Mouse (Mus musculus): ENCODE measurements at regions not wholly inside any gene's neighbourhood (a gene's known extent, or its start where the extent isn't known, plus 50 kb on each side); places are given as distances from the start of the nearest gene placed in this dataset.

DNA sequence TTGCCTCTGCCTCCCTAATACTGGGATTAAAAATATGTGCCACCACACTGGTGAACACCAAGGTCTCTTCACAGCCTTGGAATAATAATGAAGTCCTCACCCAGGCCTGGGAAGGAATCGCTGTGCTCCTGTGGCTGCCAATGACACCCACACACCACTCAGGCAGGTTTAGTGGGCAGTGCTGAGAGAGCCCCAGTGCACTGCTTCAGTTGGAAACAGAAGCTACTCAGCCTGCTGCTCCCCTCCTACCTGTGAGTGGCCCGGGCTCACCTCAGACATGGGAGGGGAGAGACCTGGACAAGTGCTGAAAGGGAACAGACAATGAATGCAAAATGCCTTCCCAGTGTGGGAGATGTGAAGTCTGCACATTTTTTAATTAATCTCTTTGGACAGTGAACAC lies 188.8 kb upstream of the Ppp2r2d start:
- ATAC-seq (ENCODE audit: low FRiP score) (no peak), DNase-seq (ENCODE audit: low spot score) (no peak)
- Histone ChIP-seq H3K9ac (replicated peaks; ENCODE audit: low read length, poor library complexity, severe bottlenecking) (no peak overlapping the region), H3K4me1 (ENCODE audit: insufficient read depth, low read length) (no peaks in the 10 kb centered on the region), H3K36me3 (ENCODE audit: insufficient read depth, low read length) (no peaks in the 10 kb centered on the region), H3K4me2 (ENCODE audit: low read depth, low read length, poor library complexity, severe bottlenecking) (no peak overlapping the region), H3K4me3 (ENCODE audit: low read depth, low read length) (no peak overlapping the region), H3K9me3 (ENCODE audit: low read length) (no peaks in the 10 kb centered on the region), H3K27ac (ENCODE audit: low read depth, low read length) (no peak overlapping the region), H3K27me3 (ENCODE audit: insufficient read depth, low read length) (no peaks in the 10 kb centered on the region)
- no peak for TF ChIP-seq CTCF (IDR thresholded peaks at IDR 0.05)
- 79% methylated on average over 2 of the region's 2 CpGs for WGBS

DNA sequence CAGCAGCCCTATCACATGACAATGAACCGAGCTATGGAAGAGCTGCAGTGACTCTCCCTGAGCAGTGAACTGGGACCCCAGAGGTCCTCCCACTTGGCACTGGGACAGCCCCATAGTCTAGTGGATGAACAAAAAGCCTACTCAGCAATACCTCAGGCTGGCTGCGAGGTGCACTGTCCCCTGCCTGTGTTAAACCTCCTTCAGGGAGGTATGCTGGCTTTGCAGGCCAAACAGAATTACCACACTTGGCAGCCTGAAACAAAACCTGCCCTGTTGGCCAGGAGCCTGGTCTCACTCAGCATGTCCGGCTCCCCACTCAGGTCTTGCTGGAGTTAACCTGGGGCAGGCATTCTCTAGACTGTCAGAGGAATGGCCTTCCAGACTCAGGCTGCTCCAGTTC lies 189.9 kb upstream of the Ppp2r2d start:
- no peak overlapping the region for H3K9ac ChIP-seq (replicated peaks; ENCODE audit: low read length, poor library complexity, severe bottlenecking)
- H3K4me1 ChIP-seq (ENCODE audit: insufficient read depth, low read length): no peaks in the 10 kb centered on the region
- DNase-seq (ENCODE audit: low spot score) (no peak), ATAC-seq (ENCODE audit: low FRiP score) (no peak)
- WGBS: 69% methylated on average over 3 of the region's 3 CpGs
- no peaks in the 10 kb centered on the region for H3K27me3 ChIP-seq (ENCODE audit: insufficient read depth, low read length)
- H3K4me3 ChIP-seq (ENCODE audit: low read depth, low read length): no peak overlapping the region
- no peaks in the 10 kb centered on the region for H3K9me3 ChIP-seq (ENCODE audit: low read length)
- no peak overlapping the region for H3K27ac ChIP-seq (ENCODE audit: low read depth, low read length)
- no peak overlapping the region for H3K4me2 ChIP-seq (ENCODE audit: low read depth, low read length, poor library complexity, severe bottlenecking)
- no peaks in the 10 kb centered on the region for H3K36me3 ChIP-seq (ENCODE audit: insufficient read depth, low read length)
- TF ChIP-seq CTCF (IDR thresholded peaks at IDR 0.05): no peak

DNA sequence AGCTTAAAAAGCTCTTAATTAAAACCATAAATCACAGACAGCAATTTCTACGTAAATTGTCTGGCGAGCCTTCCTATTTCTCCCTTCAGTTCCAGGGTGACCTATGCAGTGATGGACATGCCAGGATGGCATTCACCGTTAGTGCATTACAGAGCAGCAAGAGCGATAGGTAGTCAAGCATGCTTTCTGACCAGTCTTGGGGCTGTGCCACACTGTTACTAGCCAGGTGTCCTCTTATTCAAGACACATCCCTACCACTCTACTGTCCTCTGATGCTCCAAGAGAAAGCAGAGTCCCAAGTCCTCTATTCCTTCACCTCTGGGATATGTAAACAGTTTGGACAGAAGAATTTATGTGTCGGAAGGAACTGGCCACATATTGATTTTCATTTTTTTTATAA lies 194.9 kb upstream of the Ppp2r2d start:
- Histone ChIP-seq H3K4me1 (ENCODE audit: insufficient read depth, low read length) (no peaks in the 10 kb centered on the region), H3K27ac (ENCODE audit: low read depth, low read length) (no peak overlapping the region), H3K4me3 (ENCODE audit: low read depth, low read length) (no peak overlapping the region), H3K27me3 (ENCODE audit: insufficient read depth, low read length) (no peaks in the 10 kb centered on the region), H3K36me3 (ENCODE audit: insufficient read depth, low read length) (no peaks in the 10 kb centered on the region), H3K9ac (replicated peaks; ENCODE audit: low read length, poor library complexity, severe bottlenecking) (no peak overlapping the region), H3K9me3 (ENCODE audit: low read length) (no peaks in the 10 kb centered on the region), H3K4me2 (ENCODE audit: low read depth, low read length, poor library complexity, severe bottlenecking) (no peak overlapping the region)
- DNase-seq (ENCODE audit: low spot score) (no peak), ATAC-seq (ENCODE audit: low FRiP score) (no peak)
- WGBS: 87% methylated on average over 5 of the region's 5 CpGs
- no peak for TF ChIP-seq CTCF (IDR thresholded peaks at IDR 0.05)

DNA sequence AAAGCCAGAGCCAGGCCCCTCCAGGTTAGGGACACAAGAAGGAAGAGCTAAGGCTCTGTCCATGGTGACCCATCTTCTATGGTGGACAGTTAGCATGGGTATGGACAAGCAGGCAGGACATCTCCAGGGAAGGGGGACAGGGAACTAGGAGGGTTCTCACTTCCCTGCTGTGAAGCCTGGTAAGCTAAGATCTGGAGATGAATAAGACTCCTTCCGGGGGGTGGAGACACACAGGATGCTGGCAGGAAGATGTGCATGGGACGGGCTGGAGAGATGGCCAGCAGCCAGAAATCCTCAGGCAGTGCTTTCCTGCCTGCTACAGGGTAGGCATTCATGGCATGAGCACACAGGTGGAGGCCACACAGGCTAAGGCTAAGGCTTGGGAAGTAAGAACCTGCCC lies 198.2 kb upstream of the Ppp2r2d start:
- no peaks in the 10 kb centered on the region for H3K27me3 ChIP-seq (ENCODE audit: insufficient read depth, low read length)
- no peaks in the 10 kb centered on the region for H3K9me3 ChIP-seq (ENCODE audit: low read length)
- no peaks in the 10 kb centered on the region for H3K36me3 ChIP-seq (ENCODE audit: insufficient read depth, low read length)
- ATAC-seq (ENCODE audit: low FRiP score): no peak
- no peaks in the 10 kb centered on the region for H3K4me1 ChIP-seq (ENCODE audit: insufficient read depth, low read length)
- no peak overlapping the region for H3K4me3 ChIP-seq (ENCODE audit: low read depth, low read length)
- DNase-seq (ENCODE audit: low spot score): no peak
- H3K9ac ChIP-seq (replicated peaks; ENCODE audit: low read length, poor library complexity, severe bottlenecking): no peak overlapping the region
- no peak overlapping the region for H3K27ac ChIP-seq (ENCODE audit: low read depth, low read length)
- no peak overlapping the region for H3K4me2 ChIP-seq (ENCODE audit: low read depth, low read length, poor library complexity, severe bottlenecking)
- 71% methylated on average over 2 of the region's 2 CpGs for WGBS
- no peak for TF ChIP-seq CTCF (IDR thresholded peaks at IDR 0.05)

DNA sequence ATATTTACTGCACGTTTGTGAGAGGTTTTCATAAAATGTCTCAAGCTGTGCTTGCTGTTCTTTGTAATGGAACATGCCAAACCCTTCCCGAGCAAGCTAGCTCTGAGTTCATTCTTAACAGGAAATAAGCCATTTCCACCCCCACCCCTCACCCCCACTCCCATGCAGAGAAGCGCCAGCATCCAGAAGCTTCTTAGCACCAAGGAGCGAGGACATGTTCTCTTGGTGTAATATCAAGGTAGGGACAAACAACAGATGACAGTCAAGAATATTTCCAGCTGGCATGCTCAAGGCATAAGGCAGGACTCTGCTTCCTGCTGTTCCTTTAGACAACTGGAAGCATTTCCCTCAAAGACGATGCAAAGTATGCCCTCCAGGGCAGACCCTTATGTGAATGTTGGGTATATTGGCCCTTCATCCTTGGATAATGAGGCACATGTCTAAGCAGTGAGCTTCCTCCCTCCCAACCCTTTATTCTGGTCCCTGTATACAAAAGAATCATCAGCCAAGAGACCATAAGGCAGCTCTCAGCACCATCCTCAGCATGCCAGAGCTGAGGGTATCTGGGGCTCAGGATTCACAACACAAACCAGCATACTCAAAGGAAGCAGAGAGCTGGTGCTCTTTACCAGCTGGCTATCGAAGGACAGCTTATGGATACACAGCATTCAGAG lies 205.2 kb upstream of the Ppp2r2d start:
- no peak for TF ChIP-seq CTCF (IDR thresholded peaks at IDR 0.05)
- DNase-seq (ENCODE audit: low spot score): no peak
- ATAC-seq (ENCODE audit: low FRiP score): no peak

DNA sequence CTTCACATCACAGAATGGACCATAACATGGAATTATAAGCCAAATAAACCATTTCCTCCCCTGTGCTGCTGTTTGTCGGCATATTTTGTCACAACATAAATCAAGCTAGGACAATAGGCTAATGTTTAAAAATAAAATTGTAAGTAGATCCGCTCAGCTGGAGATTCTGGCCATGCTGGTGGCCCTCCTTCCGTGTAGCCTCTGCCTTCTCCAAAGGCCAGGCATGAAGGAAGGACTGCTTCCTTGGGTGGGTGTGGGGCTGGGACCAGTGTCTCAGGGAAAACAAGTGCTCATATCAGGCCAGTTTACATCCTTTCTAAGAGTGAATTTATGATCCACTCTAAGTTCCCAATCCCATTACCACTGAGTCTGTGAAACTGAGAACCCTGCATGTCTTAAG lies 206.3 kb upstream of the Ppp2r2d start:
- Histone ChIP-seq H3K27me3 (ENCODE audit: insufficient read depth, low read length) (no peaks in the 10 kb centered on the region), H3K4me3 (ENCODE audit: low read depth, low read length) (no peak overlapping the region), H3K27ac (ENCODE audit: low read depth, low read length) (no peak overlapping the region), H3K36me3 (ENCODE audit: insufficient read depth, low read length) (no peaks in the 10 kb centered on the region), H3K9ac (replicated peaks; ENCODE audit: low read length, poor library complexity, severe bottlenecking) (no peak overlapping the region), H3K4me2 (ENCODE audit: low read depth, low read length, poor library complexity, severe bottlenecking) (no peak overlapping the region), H3K9me3 (ENCODE audit: low read length) (no peaks in the 10 kb centered on the region), H3K4me1 (ENCODE audit: insufficient read depth, low read length) (no peaks in the 10 kb centered on the region)
- DNase-seq (ENCODE audit: low spot score) (no peak), ATAC-seq (ENCODE audit: low FRiP score) (no peak)
- 89% methylated on average over 3 of the region's 3 CpGs for WGBS
- TF ChIP-seq CTCF (IDR thresholded peaks at IDR 0.05): no peak

More for the DNA sequence above, 205.2 kb upstream of the Ppp2r2d start:
- H3K27ac ChIP-seq (ENCODE audit: low read depth, low read length): no peak overlapping the region
- H3K9me3 ChIP-seq (ENCODE audit: low read length): no peaks in the 10 kb centered on the region
- no peaks in the 10 kb centered on the region for H3K36me3 ChIP-seq (ENCODE audit: insufficient read depth, low read length)
- no peak overlapping the region for H3K4me3 ChIP-seq (ENCODE audit: low read depth, low read length)
- H3K27me3 ChIP-seq (ENCODE audit: insufficient read depth, low read length): no peaks in the 10 kb centered on the region
- no peaks in the 10 kb centered on the region for H3K4me1 ChIP-seq (ENCODE audit: insufficient read depth, low read length)
- 68% methylated on average over 6 of the region's 6 CpGs for WGBS
- no peak overlapping the region for H3K4me2 ChIP-seq (ENCODE audit: low read depth, low read length, poor library complexity, severe bottlenecking)
- no peak overlapping the region for H3K9ac ChIP-seq (replicated peaks; ENCODE audit: low read length, poor library complexity, severe bottlenecking)

Data from midbrain, postnatal 0 days (tissue).